Mouse (Mus musculus) kidney, embryonic 16.5 days (tissue): ENCODE results near the gene Nptn. TPM values are rescaled to one million over a fixed set of nuclear protein-coding genes. Genes with fewer than 3 reads are reported as not detected.

Experiments
- ATAC-seq: fragments of 200-750 bp; cut with Nextera tagmentation; 2 replicates; pipeline ENCODE4 v1.8.0; 2017; ENCODE audit warnings: moderate TSS enrichment; ENCODE audit not compliant: low FRiP score, low TSS enrichment
- H3K27ac ChIP-seq: fragments of 300-500 bp; sonication (generic); 2 replicates; pipeline ENCODE4 v1.5.1; 2014; ENCODE audit warnings: low read length
- H3K27me3 ChIP-seq: fragments of 300-500 bp; sonication (generic); 2 replicates; pipeline ENCODE4 v1.6.1; 2014; ENCODE audit warnings: low read length, control low read depth, mixed read lengths; ENCODE audit not compliant: insufficient read depth
- H3K36me3 ChIP-seq: fragments of 300-500 bp; sonication (generic); 2 replicates; pipeline ENCODE4 v1.6.1; 2014; ENCODE audit warnings: low read length, control low read depth, mixed read lengths; ENCODE audit not compliant: insufficient read depth
- H3K4me1 ChIP-seq: fragments of 300-500 bp; sonication (generic); 2 replicates; pipeline ENCODE4 v1.6.1; 2014; ENCODE audit warnings: low read length, control low read depth, mixed read lengths; ENCODE audit not compliant: insufficient read depth
- H3K4me2 ChIP-seq: fragments of 300-500 bp; sonication (generic); replicated peaks from 2 replicates; pipeline ENCODE4 v1.6.1; 2014; ENCODE audit warnings: low read depth, low read length
- H3K4me3 ChIP-seq: fragments of 300-500 bp; sonication (generic); 2 replicates; pipeline ENCODE4 v1.5.1; 2014; ENCODE audit warnings: mild to moderate bottlenecking, low read length
- H3K9ac ChIP-seq: fragments of 300-500 bp; sonication (generic); replicated peaks from 2 replicates; pipeline ENCODE4 v1.6.1; 2014; ENCODE audit warnings: low read length
- H3K9me3 ChIP-seq: fragments of 300-500 bp; sonication (generic); 2 replicates; pipeline ENCODE4 v1.6.1; 2016; ENCODE audit warnings: low read length, control low read depth
- WGBS: fragments of 180-500 bp; shearing (Covaris S2); extraction: QIAGEN DNeasy Blood & Tissue Kit; methylation state at CpG from one replicate; pipeline ENCODE4 v1.1.7; 2014; 5-methylcytosine and 5-hydroxymethylcytosine counted together
- polyA plus RNA-seq: library from polyadenylated mRNA; unstranded; fragments of >200 nt; fragmentation: Nextera tagmentation; extraction: Ambion mirVana; gene quantifications from 2 replicates; pipeline ENCODE4 v1.2.1, GENCODE M21; 2015

The Nptn gene
- polyA plus RNA-seq, 1 experiment from 2014 or later: 139 TPM

DNA sequence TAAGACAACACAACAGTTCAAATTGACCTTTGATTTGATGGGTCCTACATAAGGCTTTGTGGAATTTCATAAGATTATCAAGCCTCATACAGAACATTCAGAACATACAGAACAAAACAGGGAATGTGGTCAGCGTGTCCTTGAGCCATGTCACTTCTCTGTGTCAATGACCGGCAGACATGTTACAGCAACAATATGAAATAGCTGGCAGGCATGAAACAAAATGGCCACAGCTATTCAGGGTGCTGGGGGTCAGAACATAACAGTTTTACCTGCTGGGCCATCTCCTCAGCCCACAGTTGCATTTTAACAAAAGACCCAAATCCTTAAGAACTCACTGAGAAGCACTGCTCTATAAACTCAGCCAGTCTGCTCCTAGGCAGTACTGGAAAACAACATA is 116.4 kb downstream of the Nptn start:
- Histone ChIP-seq H3K4me1 (no peaks in the 10 kb centered on the region), H3K9me3 (no peaks in the 10 kb centered on the region), H3K4me3 (no peak overlapping the region), H3K27ac (no peak overlapping the region), H3K9ac (no peak overlapping the region), H3K27me3 (no peaks in the 10 kb centered on the region), H3K4me2 (no peak overlapping the region), H3K36me3 (no peaks in the 10 kb centered on the region)
- 95% methylated on average over 2 of the region's 2 CpGs for WGBS
- ATAC-seq: no peak

- 80% methylated on average over 2 of the region's 2 CpGs for WGBS
- ATAC-seq: no peak
Observed at GRCm38 (mm10) chr9:58701751-58702150, 119.7 kb downstream of the Nptn start.

DNA sequence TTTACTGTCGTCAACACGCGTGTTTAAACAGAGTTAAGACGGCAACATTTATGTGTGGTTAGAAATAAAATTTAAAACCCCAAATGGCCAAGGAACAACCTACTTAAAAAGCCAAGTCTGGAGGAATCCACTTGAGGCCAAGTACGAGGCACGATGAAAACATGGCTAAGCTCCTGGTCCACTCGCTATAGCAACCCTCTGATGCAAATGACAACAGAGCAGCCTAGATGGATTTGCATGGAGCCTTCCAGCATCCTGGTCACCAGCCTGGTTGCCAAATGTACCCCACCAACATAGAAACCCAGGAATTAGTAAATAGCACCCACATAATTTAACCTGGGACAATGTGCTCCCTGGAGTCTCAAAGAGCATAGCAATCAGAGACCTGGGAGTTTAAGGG is 121.7 kb downstream of the Nptn start:
- Histone ChIP-seq H3K4me2 (no peak overlapping the region), H3K9ac (no peak overlapping the region), H3K4me1 (no peaks in the 10 kb centered on the region), H3K9me3 (no peaks in the 10 kb centered on the region), H3K27me3 (no peaks in the 10 kb centered on the region), H3K27ac (no peak overlapping the region), H3K4me3 (no peak overlapping the region), H3K36me3 (no peaks in the 10 kb centered on the region)
- ATAC-seq: no peak
- WGBS: 89% methylated on average over 7 of the region's 7 CpGs

More at GRCm38 (mm10) chr9:58701751-58702150, 119.7 kb downstream of the Nptn start:
- no peak overlapping the region for H3K27ac ChIP-seq
- no peaks in the 10 kb centered on the region for H3K4me1 ChIP-seq
- H3K4me3 ChIP-seq: no peak overlapping the region
- H3K36me3 ChIP-seq: no peaks in the 10 kb centered on the region
- no peak overlapping the region for H3K9ac ChIP-seq
- H3K9me3 ChIP-seq: no peaks in the 10 kb centered on the region
- no peaks in the 10 kb centered on the region for H3K27me3 ChIP-seq
- no peak overlapping the region for H3K4me2 ChIP-seq

- WGBS: 80% methylated on average over 7 of the region's 7 CpGs
- Histone ChIP-seq H3K4me2 (no peak overlapping the region), H3K27ac (no peak overlapping the region), H3K27me3 (no peaks in the 10 kb centered on the region), H3K4me3 (no peak overlapping the region), H3K4me1 (no peaks in the 10 kb centered on the region), H3K36me3 (no peaks in the 10 kb centered on the region), H3K9me3 (no peaks in the 10 kb centered on the region), H3K9ac (no peak overlapping the region)
- no peak for ATAC-seq
Observed at GRCm38 (mm10) chr9:58706024-58706423, 124.0 kb downstream of the Nptn start.

Other genes starting within 250 kb of the Nptn start
- not detected in 2 replicates for gene Tbc1d21, start 211.8 kb upstream of the Nptn start, polyA plus RNA-seq
- 1.0 and 1.5 TPM in 2 replicates for gene Insyn1, start 93.6 kb upstream of the Nptn start, polyA plus RNA-seq
- gene Cd276, start 26.8 kb upstream of the Nptn start, polyA plus RNA-seq: 38.5 and 41.9 TPM in 2 replicates
- 1.6 and 3.8 TPM in 2 replicates for gene Rec114, start 161.7 kb downstream of the Nptn start, polyA plus RNA-seq
- gene Hcn4, start 241.2 kb downstream of the Nptn start, polyA plus RNA-seq: 0.34 and 0.39 TPM in 2 replicates